Mouse (Mus musculus) kidney, postnatal 0 days (tissue): ENCODE results near the gene Elac2. TPM values are rescaled to one million over a fixed set of nuclear protein-coding genes. Genes with fewer than 3 reads are reported as not detected.
A peak's percentile ranks its signal among the peaks of the same experiment; 100 is the strongest.

Experiments
- ATAC-seq: fragments of 200-750 bp; cut with Nextera tagmentation; replicated peaks from 2 replicates; pipeline ENCODE4 v1.8.0; 2017; ENCODE audit warnings: low read depth, moderate number of reproducible peaks, moderate TSS enrichment, moderate library complexity; ENCODE audit not compliant: low FRiP score
- DNase-seq: peaks from one replicate; pipeline ENCODE4 v3.0.0-alpha.2; 2016; ENCODE audit warnings: low spot score
- H3K27ac ChIP-seq: fragments of 300-500 bp; sonication (generic); 2 replicates; pipeline ENCODE4 v1.5.1; 2014; ENCODE audit warnings: mild to moderate bottlenecking
- H3K27me3 ChIP-seq: fragments of 300-500 bp; sonication (generic); 2 replicates; pipeline ENCODE4 v1.6.1; 2014; ENCODE audit warnings: low read length, mixed read lengths; ENCODE audit not compliant: insufficient read depth
- H3K36me3 ChIP-seq: fragments of 300-500 bp; sonication (generic); 2 replicates; pipeline ENCODE4 v1.6.1; 2014; ENCODE audit warnings: low read length, mixed read lengths; ENCODE audit not compliant: insufficient read depth
- H3K4me1 ChIP-seq: fragments of 300-500 bp; sonication (generic); replicated peaks from 2 replicates; pipeline ENCODE4 v1.6.1; 2014; ENCODE audit warnings: antibody characterized with exemption, low read length, mixed read lengths; ENCODE audit not compliant: insufficient read depth
- H3K4me2 ChIP-seq: fragments of 300-500 bp; sonication (generic); 2 replicates; pipeline ENCODE4 v1.6.1; 2014; ENCODE audit warnings: mild to moderate bottlenecking, low read length, moderate library complexity, mixed read lengths
- H3K4me3 ChIP-seq: fragments of 300-500 bp; sonication (generic); replicated peaks from 2 replicates; pipeline ENCODE4 v1.5.1; 2014; ENCODE audit warnings: low read depth, low read length
- H3K9ac ChIP-seq: fragments of 300-500 bp; sonication (generic); 2 replicates; pipeline ENCODE4 v1.6.1; 2014; ENCODE audit warnings: low read depth, low read length
- H3K9me3 ChIP-seq: fragments of 300-500 bp; sonication (generic); replicated peaks from 2 replicates; pipeline ENCODE4 v1.6.1; 2016; ENCODE audit warnings: low read length, inconsistent platforms, mixed read lengths
- CTCF ChIP-seq: IDR thresholded peaks from 2 replicates; pipeline ENCODE4 v1.5.1; 2016; ENCODE audit warnings: antibody characterized with exemption, low read depth, mild to moderate bottlenecking, moderate library complexity
- WGBS: fragments of 180-500 bp; shearing (Covaris S2); extraction: QIAGEN DNeasy Blood & Tissue Kit; methylation state at CpG from one replicate; pipeline ENCODE4 v1.1.7; 2014; 5-methylcytosine and 5-hydroxymethylcytosine counted together
- polyA plus RNA-seq: library from polyadenylated mRNA; unstranded; fragments of >200 nt; fragmentation: Nextera tagmentation; extraction: Ambion mirVana; gene quantifications from 2 replicates; pipeline ENCODE4 v1.2.1, GENCODE M21; 2015

Gene Elac2
- polyA plus RNA-seq, 1 experiment from 2014 or later = 19.5 TPM

DNA sequence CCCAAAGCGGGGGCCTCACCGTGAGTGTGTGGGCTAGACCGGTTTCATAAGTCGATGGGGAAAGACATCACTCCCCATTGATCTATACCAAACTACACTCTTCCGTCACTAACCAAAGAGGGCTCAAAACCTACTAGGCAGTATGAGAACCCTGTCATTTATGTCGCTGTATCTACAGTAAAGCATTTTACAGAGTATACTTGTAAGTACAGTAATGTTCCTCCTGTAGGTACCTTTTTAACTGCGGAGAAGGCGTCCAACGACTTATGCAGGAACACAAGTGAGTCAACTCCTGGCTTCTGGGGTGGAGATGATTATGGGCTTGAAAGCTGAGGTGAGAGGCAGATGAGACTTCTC, 629 bp downstream of the Elac2 start:
- Histone ChIP-seq H3K4me2 (peak overlapping the region; percentile 89), H3K9me3 (no peaks in the 10 kb centered on the region), H3K36me3 (peaks cover 16% of the 10 kb centered on the region), H3K9ac (peak overlapping the region; percentile 74), H3K4me3 (peak overlapping the region; percentile 80), H3K4me1 (peaks cover 9% of the 10 kb centered on the region; the same call in 1 of the 2 replicates), H3K27me3 (no peaks in the 10 kb centered on the region), H3K27ac (no peak overlapping the region)
- no peak for ATAC-seq
- no peak for TF ChIP-seq CTCF
- no peak for DNase-seq
- 8% methylated on average over 9 of the region's 9 CpGs for WGBS

GRCm38 (mm10) chr11:64988556-64988955, 9.7 kb downstream of the Elac2 start:
- TF ChIP-seq CTCF = no peak
- Histone ChIP-seq H3K4me1 (no peaks in the 10 kb centered on the region), H3K27me3 (no peaks in the 10 kb centered on the region), H3K4me2 (no peak overlapping the region), H3K4me3 (no peak overlapping the region), H3K9me3 (no peaks in the 10 kb centered on the region), H3K36me3 (peaks cover 60% of the 10 kb centered on the region), H3K9ac (no peak overlapping the region), H3K27ac (no peak overlapping the region)
- WGBS = 87% methylated on average over 2 of the region's 2 CpGs
- DNase-seq = no peak
- ATAC-seq = no peak

DNA sequence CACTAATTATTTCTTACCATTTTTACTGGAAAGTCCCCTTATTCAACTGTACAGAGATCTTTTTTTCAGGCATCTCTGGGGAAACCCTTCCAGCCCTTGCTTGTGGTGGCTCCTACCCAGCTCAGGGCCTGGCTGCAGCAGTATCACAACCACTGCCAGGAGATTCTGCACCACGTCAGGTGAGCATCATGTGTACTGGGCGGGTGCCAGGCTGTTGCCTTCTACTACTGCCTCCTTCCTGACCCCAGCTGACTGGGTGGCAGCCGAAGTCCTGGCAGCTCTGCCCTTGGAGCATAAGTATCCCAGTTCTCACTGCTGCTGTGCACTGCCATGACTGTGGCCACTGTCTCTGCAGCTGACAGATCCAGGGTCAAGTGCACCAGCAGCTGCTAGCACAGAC, 19.6 kb downstream of the Elac2 start:
- WGBS = 91% methylated on average over 3 of the region's 3 CpGs

DNA sequence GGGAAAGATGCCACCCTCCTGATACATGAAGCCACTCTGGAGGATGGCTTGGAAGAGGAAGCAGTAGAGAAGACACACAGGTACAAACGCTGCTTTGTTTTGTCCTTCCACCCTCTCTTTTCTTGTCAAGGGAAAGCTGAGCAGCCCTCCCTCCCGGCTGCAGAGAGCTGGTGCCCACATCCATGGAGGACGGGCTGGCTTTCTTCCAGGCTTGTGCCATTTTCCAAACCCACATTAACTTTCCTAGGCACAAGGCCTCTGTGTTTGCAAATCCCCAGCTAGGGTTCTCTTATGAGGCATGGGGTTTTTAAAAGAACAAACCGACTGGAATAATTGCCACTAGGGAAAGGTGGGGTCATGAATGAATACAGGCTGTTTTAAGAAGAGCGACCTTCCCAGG, 20.8 kb downstream of the Elac2 start:
- no peaks in the 10 kb centered on the region for H3K4me1 ChIP-seq
- H3K4me3 ChIP-seq = no peak overlapping the region
- H3K4me2 ChIP-seq = no peak overlapping the region
- ATAC-seq (no peak), DNase-seq (no peak)
- H3K9me3 ChIP-seq = no peaks in the 10 kb centered on the region
- H3K27ac ChIP-seq = no peak overlapping the region
- no peak overlapping the region for H3K9ac ChIP-seq
- peaks cover 53% of the 10 kb centered on the region for H3K36me3 ChIP-seq
- no peak for TF ChIP-seq CTCF
- no peaks in the 10 kb centered on the region for H3K27me3 ChIP-seq
- WGBS = 91% methylated on average over 5 of the region's 5 CpGs

More for the DNA sequence above, 19.6 kb downstream of the Elac2 start:
- no peaks in the 10 kb centered on the region for H3K27me3 ChIP-seq
- H3K36me3 ChIP-seq = peaks cover 61% of the 10 kb centered on the region
- no peaks in the 10 kb centered on the region for H3K9me3 ChIP-seq
- H3K27ac ChIP-seq = no peak overlapping the region
- H3K4me2 ChIP-seq = no peak overlapping the region
- DNase-seq (no peak), ATAC-seq (no peak)
- no peak overlapping the region for H3K9ac ChIP-seq
- H3K4me3 ChIP-seq = no peak overlapping the region
- H3K4me1 ChIP-seq = no peaks in the 10 kb centered on the region
- TF ChIP-seq CTCF = no peak

DNA sequence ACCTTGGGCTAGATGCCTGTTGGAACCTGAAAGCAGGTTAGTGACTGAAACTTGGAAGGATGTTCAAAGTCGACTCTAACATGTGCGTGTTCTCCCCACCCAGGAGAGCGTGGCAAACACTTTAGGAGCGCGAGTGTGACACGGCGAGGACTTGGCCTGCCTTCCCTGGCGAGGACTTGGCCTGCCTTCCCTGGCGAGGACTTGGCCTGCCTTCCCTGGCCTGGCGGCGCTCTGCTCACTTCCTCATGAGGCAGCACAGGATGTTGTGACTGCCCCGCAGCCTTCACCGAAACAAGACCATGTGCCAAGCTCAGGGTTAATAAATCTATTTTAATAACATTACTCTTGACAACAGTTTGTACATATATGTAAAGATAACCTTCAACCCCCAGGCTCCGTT, 22.9 kb downstream of the Elac2 start:
- DNase-seq (no peak), ATAC-seq (no peak)
- Histone ChIP-seq H3K4me3 (no peak overlapping the region), H3K9ac (no peak overlapping the region), H3K4me1 (no peaks in the 10 kb centered on the region), H3K27me3 (no peaks in the 10 kb centered on the region), H3K4me2 (no peak overlapping the region), H3K36me3 (peaks cover 42% of the 10 kb centered on the region), H3K9me3 (no peaks in the 10 kb centered on the region), H3K27ac (no peak overlapping the region)
- WGBS = 88% methylated on average over 14 of the region's 14 CpGs
- TF ChIP-seq CTCF = no peak

DNA sequence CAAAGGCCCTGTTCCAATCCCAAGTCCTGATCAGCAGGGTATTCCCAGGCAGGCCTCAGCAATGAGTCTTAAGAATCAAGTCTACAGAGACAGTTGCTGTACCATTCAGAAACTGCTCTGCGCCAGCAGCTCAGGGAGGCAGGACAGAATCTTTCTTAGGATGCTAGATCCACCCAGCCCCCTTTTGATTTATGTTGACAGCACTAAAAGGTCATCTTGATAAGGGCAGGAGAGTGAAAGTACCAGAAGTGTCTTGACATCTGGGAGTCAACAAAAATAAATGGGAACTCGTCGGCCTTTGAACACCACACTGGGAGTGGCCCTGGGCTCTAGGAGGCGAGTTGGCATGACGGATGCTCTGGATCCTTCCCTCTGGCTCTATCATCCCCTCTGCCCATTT, 24.8 kb downstream of the Elac2 start:
- Histone ChIP-seq H3K4me3 (no peak overlapping the region), H3K9ac (no peak overlapping the region), H3K36me3 (peaks cover 32% of the 10 kb centered on the region), H3K4me1 (no peaks in the 10 kb centered on the region), H3K9me3 (no peaks in the 10 kb centered on the region), H3K27ac (no peak overlapping the region), H3K4me2 (no peak overlapping the region), H3K27me3 (no peaks in the 10 kb centered on the region)
- DNase-seq = no peak
- TF ChIP-seq CTCF = no peak
- no peak for ATAC-seq
- WGBS = 53% methylated on average over 5 of the region's 5 CpGs

GRCm38 (mm10) chr11:65004836-65005235, 26.0 kb downstream of the Elac2 start:
- 85% methylated on average over 3 of the region's 3 CpGs for WGBS
- TF ChIP-seq CTCF = no peak
- Histone ChIP-seq H3K9me3 (no peaks in the 10 kb centered on the region), H3K27me3 (no peaks in the 10 kb centered on the region), H3K4me2 (no peak overlapping the region), H3K9ac (no peak overlapping the region), H3K4me1 (no peaks in the 10 kb centered on the region), H3K4me3 (no peak overlapping the region), H3K36me3 (peaks cover 20% of the 10 kb centered on the region; the same call in 1 of the 2 replicates), H3K27ac (no peak overlapping the region)
- ATAC-seq (no peak), DNase-seq (no peak)
